Mouse (Mus musculus) spleen, postnatal 4 days (tissue): ENCODE measurements around the gene Gm43191.
"Not testable (repeated sequence)": the region's sequence is repeated elsewhere in the genome, so short reads cannot be mapped to it uniquely, and the experiment has no call there.

Source experiments
- DNase-seq, 2 experiments: peaks; one replicate each; pipeline ENCODE4 v3.0.0; 2022; ENCODE audit warnings: low spot score in 2 of 2

The Gm43191 gene

DNA sequence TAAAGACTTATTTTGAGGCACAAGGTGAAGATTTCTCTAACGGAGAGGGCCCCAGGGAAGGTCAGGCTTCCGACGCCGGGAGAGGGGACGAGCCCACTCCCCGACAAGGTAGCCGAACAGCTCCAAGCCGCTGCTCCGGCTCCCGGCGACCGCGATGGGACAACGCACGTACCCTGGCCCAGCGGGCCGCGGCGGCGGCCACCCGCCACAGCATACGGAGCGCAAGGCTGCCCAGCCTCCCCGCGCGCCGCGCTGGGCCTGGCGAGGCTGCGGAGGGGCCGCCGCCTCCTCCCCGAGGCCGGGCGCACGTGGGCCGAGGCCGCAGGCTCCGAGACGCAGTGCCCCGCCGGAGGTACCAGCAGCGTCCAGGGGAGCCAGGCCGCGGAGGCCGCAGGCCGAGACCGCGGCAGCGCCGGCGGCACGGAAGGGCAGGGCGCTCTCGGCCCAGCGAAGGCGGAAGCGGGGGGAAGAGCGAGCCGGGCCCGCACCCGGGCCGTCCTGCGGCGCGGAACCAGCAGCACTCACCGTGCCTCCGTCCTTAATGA is 19.1 kb downstream of the Gm43191 start:
- no peak for DNase-seq

DNA sequence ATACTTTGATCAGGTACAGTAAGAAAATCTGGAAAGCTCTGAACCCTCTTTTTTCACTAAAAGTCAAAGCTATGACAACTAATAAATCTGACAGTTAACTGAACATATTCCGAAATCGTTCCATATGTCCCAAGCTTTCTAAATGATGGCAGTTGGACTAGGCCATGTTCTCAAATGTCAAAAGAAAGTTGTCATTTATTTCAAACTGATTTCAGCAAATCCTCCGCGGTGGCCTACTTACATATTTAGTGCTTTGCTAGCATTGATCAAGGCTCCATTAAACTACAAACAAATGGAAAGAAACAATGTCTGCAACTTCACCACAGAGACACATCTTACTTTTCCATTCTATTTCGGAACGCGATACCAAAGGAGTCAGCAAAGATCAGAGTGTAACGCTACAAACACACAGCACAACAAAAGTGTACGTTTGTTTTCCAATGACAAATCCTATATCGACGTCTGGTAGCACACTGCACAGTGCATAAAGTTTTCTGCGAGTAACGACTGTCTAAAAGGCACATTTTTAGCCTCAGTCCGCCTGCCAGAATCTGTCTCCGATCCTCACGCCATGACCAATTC is 19.7 kb downstream of the Gm43191 start:
- DNase-seq = no peak

DNA sequence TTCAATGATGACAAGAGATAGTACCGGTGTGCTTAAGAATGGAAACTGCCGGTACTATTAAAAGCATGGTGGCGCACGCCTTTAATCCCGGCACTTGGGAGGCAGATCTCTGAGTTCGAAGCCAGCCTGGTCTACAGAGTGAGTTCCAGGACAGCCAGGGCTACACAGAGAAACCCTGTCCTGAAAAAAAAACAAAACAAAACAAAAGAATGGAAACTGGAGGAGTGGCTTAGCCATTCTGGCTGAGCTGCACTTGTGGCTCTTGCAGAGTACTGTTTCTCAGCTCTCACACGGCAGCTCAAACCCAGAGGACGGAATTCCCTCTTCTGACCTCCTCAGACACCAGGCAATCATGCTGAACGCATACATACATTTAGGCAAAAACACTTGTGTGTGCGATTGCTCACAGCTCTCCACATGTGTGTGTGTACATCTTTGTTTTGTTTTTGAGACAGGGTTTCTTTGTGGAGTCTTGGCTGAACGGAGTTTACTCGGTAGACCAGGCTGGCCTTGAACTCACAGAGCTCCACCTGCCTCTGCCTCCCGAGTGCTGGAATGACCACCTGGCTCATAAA is 21.1 kb downstream of the Gm43191 start:
- no peak for DNase-seq

DNA sequence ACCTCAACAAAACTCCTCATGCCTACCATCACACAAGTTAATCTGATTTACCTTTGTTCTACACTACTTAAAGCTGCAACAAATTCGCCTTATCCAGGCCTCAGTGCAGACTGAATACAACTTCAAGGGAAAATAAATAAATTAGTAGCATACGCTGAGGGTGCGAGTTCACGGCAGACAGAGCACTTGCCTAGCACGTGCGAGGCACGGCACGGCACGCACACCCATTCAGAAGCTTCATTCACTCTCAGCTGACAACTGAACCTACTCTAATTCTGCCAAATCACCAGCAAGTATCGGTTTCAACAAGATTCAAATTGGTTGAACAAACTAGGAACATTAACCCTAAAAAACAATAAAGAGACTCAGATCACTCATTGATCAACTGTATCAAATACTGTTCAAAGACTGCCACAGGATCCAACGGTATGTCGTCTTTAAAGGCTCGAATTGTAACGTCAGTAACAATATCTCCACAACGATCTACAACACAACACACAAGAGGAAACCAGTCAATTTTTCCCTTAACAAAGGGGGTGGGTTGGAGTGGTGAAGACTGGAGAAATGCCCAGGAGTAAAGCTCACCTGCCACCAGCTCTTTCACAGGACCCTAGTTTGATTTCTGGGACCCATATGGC is 22.0 kb downstream of the Gm43191 start:
- no peak for DNase-seq

DNA sequence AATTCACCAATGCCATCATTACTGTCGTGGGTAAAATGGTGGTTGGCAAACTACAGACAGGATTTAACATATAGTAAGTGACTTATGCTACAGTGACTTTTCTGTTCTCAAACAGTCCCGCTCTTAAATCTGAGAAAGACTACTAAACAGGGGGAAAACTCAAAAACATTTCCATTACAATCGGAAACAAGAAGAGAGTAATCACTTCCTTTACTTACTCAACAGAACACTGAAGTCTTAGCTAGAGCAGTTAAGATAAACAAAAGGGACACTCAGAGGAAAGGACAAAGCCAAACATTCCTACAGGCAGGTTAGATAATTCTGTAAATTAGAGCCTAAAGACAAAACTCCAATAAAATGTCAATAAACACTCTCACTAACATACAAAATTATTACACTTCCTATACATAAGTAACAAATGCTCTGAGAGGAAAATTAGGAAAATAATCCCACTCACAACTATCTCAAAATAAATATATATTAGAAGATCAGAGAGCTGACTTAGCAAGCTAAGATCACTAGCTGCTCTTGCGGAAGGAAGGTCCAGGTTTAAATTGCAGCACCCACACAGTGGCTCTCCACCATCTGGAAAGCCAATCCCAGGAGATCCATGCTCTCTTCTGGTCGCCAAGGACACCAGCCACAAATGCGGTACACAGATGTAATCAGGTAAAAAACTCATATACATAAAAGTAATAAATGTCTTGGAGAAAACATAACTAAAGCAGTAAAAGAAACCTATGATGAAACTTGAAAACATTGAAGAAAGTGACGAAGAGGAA is 24.7 kb downstream of the Gm43191 start:
- no peak for DNase-seq

DNA sequence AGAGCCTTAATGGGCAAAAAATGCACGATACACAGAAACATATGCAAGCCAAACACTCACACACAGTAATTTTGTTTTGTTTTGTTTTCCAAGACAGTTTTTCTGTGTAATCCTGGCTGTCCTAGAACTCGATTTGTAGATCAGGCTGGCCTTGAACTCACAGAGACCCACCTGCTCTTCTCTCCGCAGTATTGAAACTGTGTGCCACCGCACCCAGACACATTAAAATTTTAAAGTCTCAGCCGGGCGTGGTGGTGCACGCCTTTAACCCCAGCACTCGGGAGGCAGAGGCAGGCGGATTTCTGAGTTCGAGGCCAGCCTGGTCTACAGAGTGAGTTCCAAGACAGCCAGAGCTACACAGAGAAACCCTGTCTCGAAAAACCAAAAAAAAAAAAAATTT is 27.0 kb downstream of the Gm43191 start:
- not testable (repeated sequence) for DNase-seq

DNA sequence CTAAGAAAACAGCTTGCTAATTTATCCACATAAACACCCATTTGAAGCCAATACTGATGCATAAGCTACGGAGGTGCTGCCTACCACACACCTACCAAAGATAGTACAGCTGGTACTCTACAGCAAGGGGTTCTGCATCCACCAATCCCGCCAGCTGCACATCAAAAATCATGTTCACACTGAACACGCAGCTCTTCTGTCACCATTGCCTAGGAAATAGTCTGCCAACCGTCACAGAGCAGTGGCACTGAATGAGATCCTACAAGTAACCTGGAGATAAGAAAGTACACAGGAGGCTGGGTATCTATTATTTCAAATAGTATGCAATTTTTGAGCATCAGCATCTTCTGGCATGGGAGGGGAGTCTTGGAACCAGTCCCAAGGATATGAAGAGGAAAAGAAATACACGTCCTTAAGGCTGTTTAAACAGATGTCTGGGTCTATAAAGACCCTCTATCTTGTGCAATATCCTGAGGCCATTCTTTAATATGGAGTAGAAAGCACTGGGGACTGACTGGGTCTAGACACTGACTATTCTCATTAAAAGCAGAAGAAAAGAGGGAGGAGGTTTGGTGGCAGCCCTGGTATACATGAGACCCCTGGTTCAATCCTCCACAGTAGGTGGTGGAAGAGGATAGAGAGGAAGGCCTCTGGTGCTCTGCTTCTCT is 27.6 kb downstream of the Gm43191 start:
- DNase-seq = no peak

DNA sequence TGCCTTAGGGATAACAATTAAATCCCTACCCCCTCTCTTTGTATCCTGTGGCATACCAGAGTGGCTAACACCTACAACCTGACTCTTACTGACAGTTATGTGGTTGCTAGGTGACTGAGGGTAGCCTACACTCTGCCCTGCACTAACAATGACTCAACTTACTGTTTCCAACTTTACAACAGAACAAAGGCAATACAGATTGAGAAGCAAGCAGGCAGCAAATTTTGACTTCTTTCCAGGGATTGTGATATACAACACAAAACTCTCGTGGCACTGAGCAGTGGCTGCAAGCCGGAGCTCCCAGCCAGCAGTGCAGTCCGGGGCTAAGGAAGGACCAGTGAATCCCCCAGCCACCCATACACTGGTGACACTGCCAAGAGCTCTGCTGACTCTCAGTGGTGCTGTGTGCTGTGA is 29.0 kb downstream of the Gm43191 start:
- DNase-seq = no peak

DNA sequence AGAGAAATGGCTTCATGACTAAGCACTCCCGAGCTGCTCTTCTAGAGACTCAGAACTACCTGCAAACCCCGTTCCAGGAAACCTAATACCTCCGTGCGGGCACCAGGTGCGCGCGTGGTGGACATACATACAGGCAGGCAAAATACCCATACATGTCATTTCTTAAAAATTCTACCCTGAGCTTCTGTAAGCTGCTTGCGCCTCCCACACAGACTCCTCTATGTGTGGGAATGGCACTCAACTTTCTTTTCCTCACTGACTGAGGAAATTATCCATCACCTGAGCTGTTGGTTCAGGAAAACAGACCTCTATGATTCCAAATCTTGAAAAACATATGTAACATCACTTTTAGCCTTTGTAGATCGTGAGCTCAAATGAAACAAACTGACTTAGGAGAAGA is 30.4 kb downstream of the Gm43191 start:
- peak in 1 of 2 experiments; percentile 42 for DNase-seq

DNA sequence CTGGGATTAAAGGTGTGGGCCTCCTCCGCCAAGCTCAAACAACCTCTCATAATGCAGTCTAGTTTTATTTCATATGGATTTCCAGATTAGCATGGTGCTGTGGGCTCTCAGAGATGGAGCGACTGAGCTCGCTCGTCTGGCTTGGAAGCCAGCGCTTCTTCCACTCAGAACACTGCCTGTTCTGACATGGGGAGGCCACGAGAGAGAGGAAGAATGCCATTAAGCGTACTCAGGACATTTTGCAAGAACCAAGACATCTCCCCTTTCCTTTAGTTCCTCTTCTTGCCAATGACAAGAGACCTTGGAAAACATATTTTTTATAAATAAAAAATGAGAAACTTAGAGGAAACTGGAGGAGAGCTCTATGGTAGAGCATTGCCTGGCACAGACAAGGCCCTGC is 32.3 kb downstream of the Gm43191 start:
- DNase-seq = no peak

DNA sequence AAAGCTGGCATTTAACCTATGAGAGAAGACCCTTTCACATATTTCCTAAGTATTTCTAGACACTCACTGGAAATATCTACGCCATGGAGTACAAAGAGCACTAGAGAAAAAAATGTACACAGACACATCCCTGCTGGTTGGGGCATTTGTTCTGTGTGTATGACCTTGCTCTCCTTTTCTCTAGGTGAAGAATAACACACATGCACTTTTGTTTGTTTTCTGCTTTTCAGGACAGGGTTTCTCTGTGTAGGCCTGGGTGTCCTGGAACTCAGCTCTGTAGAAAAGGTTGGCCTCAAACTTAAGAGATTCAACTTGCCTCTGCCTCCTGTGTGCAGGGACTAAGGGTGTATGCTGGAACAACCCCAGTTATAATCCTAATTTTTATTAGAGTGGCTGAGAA is 34.7 kb downstream of the Gm43191 start:
- no peak for DNase-seq

DNA sequence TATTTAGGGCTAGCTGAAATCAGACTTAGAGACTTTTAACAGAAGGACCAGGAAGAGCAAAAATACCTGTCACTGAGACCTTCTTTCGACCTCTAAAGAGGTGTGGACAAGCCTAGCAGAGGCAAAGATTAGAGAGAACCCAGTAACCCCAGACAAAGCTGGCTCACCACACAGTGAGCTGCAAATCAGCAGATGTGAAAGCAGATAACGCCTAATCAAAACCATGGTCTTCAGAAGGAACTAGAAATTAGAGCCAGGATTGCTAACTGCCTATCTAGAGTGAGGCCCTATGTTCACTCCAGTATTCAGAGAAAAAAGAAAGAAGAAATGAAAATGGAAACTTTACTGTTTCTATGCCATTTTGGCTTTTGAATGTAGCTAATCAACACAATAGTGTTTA is 38.7 kb downstream of the Gm43191 start:
- no peak for DNase-seq

DNA sequence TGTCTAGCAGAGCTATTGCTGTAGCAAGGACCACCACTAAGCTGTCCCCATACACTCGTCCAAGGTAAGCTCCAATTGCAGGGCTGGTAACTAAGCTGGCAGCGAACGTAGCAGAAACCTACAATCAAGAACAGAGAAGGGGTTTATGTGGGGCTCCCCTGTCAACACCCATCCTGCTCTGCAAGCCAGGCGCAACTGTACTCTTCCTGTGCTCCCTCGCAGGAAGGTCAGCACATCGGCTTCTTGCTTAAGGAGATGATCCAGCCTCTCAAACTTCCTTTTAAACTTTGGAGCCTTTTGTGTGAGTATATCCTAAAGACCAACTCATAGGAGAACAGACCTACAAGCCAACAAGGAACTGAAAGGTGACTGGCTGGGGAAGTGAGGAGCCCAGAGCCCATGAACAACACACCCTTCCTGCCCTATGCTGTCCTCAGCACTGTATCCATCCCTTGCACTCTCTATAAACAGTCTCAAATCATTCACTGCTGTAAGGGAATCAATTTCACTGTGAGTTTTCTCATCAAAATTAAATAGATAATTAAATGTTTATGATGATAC is 39.2 kb downstream of the Gm43191 start:
- no peak for DNase-seq

DNA sequence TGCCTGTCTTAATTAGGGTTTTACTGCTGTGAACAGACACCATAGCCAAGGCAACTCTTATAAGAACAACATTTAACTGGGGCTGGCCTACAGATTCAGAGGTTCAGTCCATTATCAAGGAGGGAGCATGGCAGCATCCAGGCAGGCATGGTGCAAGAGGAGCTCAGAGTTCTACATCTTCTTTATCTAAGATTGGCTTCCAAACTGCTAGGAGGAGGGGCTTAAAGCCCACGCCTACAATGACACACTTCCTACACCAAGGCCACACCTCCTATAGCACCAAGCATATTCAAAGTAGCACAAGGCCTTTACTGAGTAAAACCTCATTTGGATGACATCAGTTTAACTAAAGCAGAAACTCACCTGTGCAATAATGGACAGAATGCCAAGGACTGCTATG is 41.0 kb downstream of the Gm43191 start:
- DNase-seq = no peak

DNA sequence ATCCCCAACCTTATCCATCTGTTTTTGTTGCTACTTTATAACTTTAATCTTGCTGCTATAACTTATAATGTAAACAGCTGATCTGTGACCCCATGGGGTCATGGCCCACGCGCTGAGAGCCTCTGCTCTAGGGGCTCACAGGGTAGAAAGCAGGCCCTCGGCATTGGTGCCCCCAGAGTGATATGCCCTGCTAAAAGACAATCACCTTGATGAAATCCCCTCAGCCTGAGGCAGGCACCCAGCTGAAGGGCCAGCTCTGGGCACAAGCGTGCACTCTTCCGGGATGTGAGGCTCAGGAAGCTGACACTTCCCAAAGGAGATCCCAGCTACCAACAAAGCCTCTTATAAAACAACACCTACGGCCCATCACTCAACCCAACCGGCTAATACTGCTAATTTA is 42.5 kb downstream of the Gm43191 start:
- DNase-seq = no peak

DNA sequence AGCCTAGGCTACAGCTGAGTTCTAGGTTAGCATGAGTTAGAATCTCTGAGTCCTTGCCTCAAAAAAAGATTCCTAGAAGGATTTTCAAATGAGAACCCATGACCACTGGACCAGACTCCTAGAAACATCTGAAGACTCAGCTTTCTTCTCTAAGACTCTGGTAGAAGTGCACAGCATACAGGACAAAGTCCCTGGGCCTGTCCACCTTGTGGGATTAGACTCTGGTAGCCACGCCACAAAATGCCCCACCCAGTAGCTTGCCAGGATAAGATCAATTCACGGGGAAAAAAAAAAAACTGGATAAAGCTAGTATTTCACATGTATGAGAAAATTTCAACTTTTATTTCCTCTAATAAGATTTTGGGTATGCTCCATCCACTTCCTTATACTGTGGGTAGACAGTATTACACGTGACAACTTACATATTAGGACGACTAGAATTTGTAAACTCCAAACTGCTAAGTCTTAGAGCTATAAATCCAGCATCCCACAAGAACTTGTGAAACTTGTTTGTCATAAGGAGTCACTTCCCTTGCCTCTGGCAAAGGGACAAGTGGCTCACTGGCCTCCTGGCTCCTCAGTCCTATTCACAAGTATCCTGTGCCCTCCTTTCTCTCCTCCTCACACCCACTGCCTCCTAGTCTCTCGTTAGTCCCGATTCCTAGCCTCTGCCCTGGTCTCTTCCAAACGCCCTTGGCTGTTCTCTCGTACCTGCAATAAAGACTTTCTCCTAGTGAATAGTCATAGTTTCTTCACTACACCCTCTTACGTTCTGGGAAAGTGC is 43.2 kb downstream of the Gm43191 start:
- DNase-seq = no peak

DNA sequence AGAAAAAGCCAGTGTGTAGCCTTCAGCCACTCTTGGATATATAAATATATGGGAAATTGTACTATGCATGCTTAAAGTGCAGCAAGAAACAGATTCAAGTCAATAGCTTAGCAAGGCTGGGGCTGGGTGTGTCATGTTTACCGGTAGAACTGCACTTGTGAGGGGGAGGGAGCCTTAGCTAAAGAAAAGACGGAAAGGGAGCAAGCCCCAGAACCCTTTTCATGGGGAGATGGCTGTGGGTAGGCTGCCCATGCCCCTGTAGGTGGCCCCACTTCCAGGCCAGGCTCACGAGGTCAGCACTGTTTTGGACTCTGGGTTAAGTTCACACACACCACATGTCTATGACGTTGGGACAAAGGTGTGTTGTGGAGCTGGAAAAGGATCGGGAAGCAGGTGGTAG is 45.3 kb downstream of the Gm43191 start:
- DNase-seq = no peak

DNA sequence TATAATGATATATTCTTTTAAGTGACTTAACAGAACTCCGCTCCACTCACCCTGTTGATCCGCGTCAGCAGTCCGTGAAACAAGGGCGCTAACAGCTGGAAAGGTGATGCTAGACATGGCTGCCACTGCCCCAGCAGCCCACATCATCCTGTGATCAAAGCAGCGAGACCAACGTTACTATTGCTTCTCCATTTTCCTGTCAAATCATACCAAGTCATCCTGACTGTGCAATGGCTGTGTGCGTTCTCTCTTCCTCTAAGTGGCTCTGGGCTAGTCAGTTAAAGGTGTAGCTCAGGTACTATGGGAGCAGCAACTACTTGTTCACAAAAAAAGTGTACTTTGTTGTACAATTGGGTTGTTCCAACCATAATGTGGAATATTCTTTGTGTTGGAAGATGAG is 46.2 kb downstream of the Gm43191 start:
- DNase-seq = no peak

DNA sequence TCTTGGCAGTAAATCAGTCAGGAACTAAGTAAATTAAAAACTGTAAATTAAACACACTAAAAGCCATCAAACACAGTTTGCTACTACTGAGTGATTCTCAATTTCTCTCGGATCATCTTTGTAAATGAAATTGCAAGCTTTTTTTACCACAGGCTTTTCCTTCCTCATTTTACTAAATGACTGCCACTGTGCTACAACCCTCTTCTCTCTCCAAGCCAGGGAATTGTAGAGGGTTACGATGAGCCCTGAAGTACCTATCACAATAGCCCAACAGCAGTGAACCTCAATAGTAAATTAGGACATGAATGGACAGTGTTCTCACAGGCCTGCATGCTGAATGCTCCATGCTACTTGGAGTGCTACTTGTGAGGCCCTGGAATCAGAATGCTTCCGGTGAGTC is 47.0 kb downstream of the Gm43191 start:
- no peak for DNase-seq

DNA sequence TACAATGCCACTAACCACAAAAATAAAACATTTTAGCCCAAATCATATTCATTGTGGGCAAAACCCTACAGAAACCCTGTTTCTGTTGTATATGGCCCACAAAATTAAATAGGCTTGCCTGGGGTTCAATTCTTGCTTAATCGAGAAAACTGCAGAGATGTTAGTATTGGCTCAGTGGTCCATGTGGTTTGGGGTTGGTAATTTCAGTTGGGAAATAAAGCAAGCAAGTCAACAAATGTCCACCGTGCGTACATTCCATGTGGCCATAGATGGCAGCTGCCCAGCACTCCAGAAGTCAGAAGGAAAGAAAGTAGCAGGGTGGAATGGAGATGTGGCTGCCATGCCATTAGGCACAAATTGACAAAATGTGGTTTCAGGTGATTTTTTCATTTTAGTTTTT is 48.1 kb downstream of the Gm43191 start:
- no peak for DNase-seq

DNA sequence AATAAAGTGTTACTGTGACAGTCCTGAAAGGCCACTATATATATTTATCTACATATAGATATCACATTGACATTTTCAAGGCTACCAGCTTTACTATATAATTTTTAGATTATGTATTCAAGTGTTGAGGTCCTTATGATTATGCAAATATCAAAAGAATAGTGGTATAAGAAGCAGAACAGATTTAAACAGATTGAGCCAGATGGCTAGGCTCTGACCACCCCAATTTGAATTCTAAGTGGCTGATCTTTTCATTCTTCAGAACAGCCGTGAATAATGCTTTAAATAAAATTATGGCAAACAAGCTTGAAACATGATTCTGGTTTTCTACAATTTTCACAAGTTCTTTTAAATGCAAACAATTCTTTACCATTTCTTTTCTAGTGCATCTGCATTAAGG is 49.6 kb downstream of the Gm43191 start:
- no peak for DNase-seq
